Mouse (Mus musculus): ENCODE measurements around the gene Glrb. TPM values are rescaled to one million over a fixed set of nuclear protein-coding genes. Genes with fewer than 3 reads are reported as not detected.

The Glrb gene
- total and polyA plus RNA-seq, 3 experiments, result not detected

DNA sequence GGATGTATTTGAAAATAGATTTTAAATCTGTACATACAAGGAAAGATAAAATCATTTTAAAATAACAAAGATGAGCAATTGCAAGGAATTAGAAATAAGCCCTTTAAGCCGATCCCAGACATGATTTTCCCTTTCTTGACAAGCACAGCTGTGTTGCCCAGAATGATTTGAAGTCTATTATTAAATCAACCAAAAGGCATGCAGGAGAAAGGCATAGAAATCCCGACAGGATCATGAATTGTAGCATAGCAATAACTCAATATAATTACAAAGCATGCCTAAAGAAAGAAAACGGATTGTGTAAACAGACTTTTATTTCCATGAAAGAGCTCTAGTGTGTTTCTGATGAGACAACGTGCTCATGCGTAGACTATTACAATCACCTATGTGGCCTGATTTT, 39.4 kb downstream of the Glrb start:
- no peak overlapping the region for H3K9ac ChIP-seq (ENCODE audit: control insufficient read depth, low read depth, low read length, poor library complexity, severe bottlenecking)
- no peak overlapping the region for H3K4me3 ChIP-seq (ENCODE audit: control insufficient read depth in 1 of 2, insufficient read depth in 1 of 2, low read depth in 2 of 2, low read length in 2 of 2)
- no peaks in the 10 kb centered on the region for H3K27me3 ChIP-seq (ENCODE audit: control insufficient read depth in 1 of 2, insufficient read depth in 2 of 2, low read length in 2 of 2)
- no peaks in the 10 kb centered on the region for H3K79me2 ChIP-seq (ENCODE audit: control insufficient read depth, insufficient read depth, low read length, poor library complexity)
- TF ChIP-seq CTCF (IDR thresholded peaks at IDR 0.05 in 2 of 3, conservative IDR thresholded peaks at IDR 0.05 in 1 of 3; ENCODE audit: control insufficient read depth in 1 of 3, insufficient read depth in 1 of 3, low read depth in 2 of 3, low read length in 3 of 3, poor library complexity in 1 of 3, severe bottlenecking in 1 of 3), result no peak
- no peaks in the 10 kb centered on the region for H3K4me1 ChIP-seq (ENCODE audit: control insufficient read depth in 1 of 2, insufficient read depth in 2 of 2, low read length in 2 of 2)
- DNase-seq (ENCODE audit: low read depth, low spot score), result no peak
- no peaks in the 10 kb centered on the region for H3K36me3 ChIP-seq (ENCODE audit: control insufficient read depth in 1 of 2, insufficient read depth in 2 of 2, low read length in 2 of 2)
- H3K9me3 ChIP-seq (replicated peaks; ENCODE audit: insufficient read depth, low read length), result no peaks in the 10 kb centered on the region
- H3K27ac ChIP-seq (ENCODE audit: control insufficient read depth, low read depth, low read length), result no peak overlapping the region

DNA sequence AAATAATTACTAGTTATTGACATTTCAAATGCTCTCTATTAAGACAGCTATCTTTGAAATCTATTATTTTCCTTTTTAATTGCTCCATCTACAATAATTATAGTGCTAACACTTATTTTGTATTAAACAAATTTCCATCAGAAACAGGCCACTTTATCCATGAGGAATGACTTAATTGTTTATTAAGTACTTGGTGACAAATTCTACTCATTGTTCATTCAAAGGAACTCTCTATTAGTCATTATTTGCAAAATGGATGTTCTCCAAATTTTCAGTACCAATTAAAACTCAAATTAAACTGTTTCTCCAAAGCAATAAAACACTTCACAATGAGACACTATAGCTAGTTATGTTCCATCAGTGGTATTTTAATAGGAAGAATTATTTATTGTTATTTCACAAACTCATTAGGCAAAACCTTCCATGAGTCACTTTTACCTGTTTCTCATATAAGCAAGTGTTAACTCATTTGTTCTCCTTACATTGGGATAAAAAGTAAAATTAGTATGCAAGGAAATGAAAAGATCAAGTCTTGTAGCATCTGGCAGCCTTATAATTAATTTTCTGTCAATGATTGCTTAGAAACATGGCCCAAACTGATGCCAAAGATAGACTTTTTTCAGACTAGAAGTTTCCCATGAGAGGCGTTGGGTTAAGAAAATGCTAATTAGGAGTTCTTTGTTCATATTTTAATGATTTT, 41.8 kb downstream of the Glrb start:
- no peaks in the 10 kb centered on the region for H3K79me2 ChIP-seq (ENCODE audit: control insufficient read depth, insufficient read depth, low read length, poor library complexity)
- H3K9me3 ChIP-seq (replicated peaks; ENCODE audit: insufficient read depth, low read length), result no peaks in the 10 kb centered on the region
- H3K4me3 ChIP-seq (ENCODE audit: control insufficient read depth in 1 of 2, insufficient read depth in 1 of 2, low read depth in 2 of 2, low read length in 2 of 2), result no peak overlapping the region
- H3K27ac ChIP-seq (ENCODE audit: control insufficient read depth, low read depth, low read length), result no peak overlapping the region
- H3K36me3 ChIP-seq (ENCODE audit: control insufficient read depth in 1 of 2, insufficient read depth in 2 of 2, low read length in 2 of 2), result no peaks in the 10 kb centered on the region
- DNase-seq (ENCODE audit: low read depth, low spot score), result no peak
- no peaks in the 10 kb centered on the region for H3K4me1 ChIP-seq (ENCODE audit: control insufficient read depth in 1 of 2, insufficient read depth in 2 of 2, low read length in 2 of 2)
- no peaks in the 10 kb centered on the region for H3K27me3 ChIP-seq (ENCODE audit: control insufficient read depth in 1 of 2, insufficient read depth in 2 of 2, low read length in 2 of 2)
- TF ChIP-seq MXI1 (IDR thresholded peaks at IDR 0.05; ENCODE audit: low read depth, low read length) (no peak), MEF2A (IDR thresholded peaks at IDR 0.05; ENCODE audit: extremely low read depth, insufficient replicate concordance, low read depth, low read length, poor library complexity, severe bottlenecking) (no peak), ZMIZ1 (IDR thresholded peaks at IDR 0.05; ENCODE audit: low read depth, low read length) (no peak), E2F4 (IDR thresholded peaks at IDR 0.05; ENCODE audit: borderline replicate concordance, low read depth, low read length) (no peak), UBTF (IDR thresholded peaks at IDR 0.05; ENCODE audit: borderline replicate concordance, insufficient read depth, low read depth, low read length) (no peak), MYB (IDR thresholded peaks at IDR 0.05; ENCODE audit: low read depth, low read length) (no peak), GABPA (IDR thresholded peaks at IDR 0.05; ENCODE audit: low read depth, low read length) (no peak), POLR2AphosphoS2 (IDR thresholded peaks at IDR 0.05; ENCODE audit: low read length) (no peak), KAT2A (conservative IDR thresholded peaks at IDR 0.05; ENCODE audit: low read depth, low read length) (no peak), SIN3A (IDR thresholded peaks at IDR 0.05; ENCODE audit: low read length) (no peak), RAD21 (IDR thresholded peaks at IDR 0.05; ENCODE audit: low read depth, low read length) (no peak), NRF1 (IDR thresholded peaks at IDR 0.05; ENCODE audit: insufficient read depth, low read depth, low read length, poor library complexity, severe bottlenecking) (no peak), MAX (IDR thresholded peaks at IDR 0.05; ENCODE audit: low read length) (no peak)
- H3K9ac ChIP-seq (ENCODE audit: control insufficient read depth, low read depth, low read length, poor library complexity, severe bottlenecking), result no peak overlapping the region

- no peak for DNase-seq (ENCODE audit: low read depth, low spot score)
- Histone ChIP-seq H3K79me2 (ENCODE audit: control insufficient read depth, insufficient read depth, low read length, poor library complexity) (no peaks in the 10 kb centered on the region), H3K9me3 (replicated peaks; ENCODE audit: insufficient read depth, low read length) (no peaks in the 10 kb centered on the region), H3K4me1 (ENCODE audit: control insufficient read depth in 1 of 2, insufficient read depth in 2 of 2, low read length in 2 of 2) (no peaks in the 10 kb centered on the region), H3K27me3 (ENCODE audit: control insufficient read depth in 1 of 2, insufficient read depth in 2 of 2, low read length in 2 of 2) (no peaks in the 10 kb centered on the region), H3K4me3 (ENCODE audit: control insufficient read depth in 1 of 2, insufficient read depth in 1 of 2, low read depth in 2 of 2, low read length in 2 of 2) (no peak overlapping the region), H3K27ac (ENCODE audit: control insufficient read depth, low read depth, low read length) (no peak overlapping the region), H3K36me3 (ENCODE audit: control insufficient read depth in 1 of 2, insufficient read depth in 2 of 2, low read length in 2 of 2) (no peaks in the 10 kb centered on the region), H3K9ac (ENCODE audit: control insufficient read depth, low read depth, low read length, poor library complexity, severe bottlenecking) (no peak overlapping the region)
- TF ChIP-seq MYC (IDR thresholded peaks at IDR 0.05; ENCODE audit: low read depth, low read length) (no peak), USF1 (IDR thresholded peaks at IDR 0.05; ENCODE audit: low read depth, low read length) (no peak), SMC3 (IDR thresholded peaks at IDR 0.05; ENCODE audit: low read depth, low read length) (no peak)
These were observed 46.1 kb downstream of the Glrb start for GRCm38 (mm10) chr3:80867328-80867727.
